Mouse (Mus musculus) CH12.LX (cell line): Measurements from ENCODE around the gene Tekt2. TPM values are rescaled to one million over a fixed set of nuclear protein-coding genes. Genes with fewer than 3 reads are reported as not detected.
A peak's percentile ranks its signal among the peaks of the same experiment; 100 is the strongest.

Experiments used
- DNase-seq: peaks from one replicate; pipeline ENCODE4 v3.0.0-alpha.2; 2013; ENCODE audit errors: extremely low read depth
- H3K27ac ChIP-seq: 2 replicates; pipeline ENCODE4 v1.5.1; 2012; ENCODE audit warnings: low read depth, mild to moderate bottlenecking, control low read depth, moderate library complexity; ENCODE audit not compliant: insufficient read depth
- H3K27me3 ChIP-seq: replicated peaks from 2 replicates; pipeline ENCODE3; 2012; ENCODE audit warnings: inconsistent platforms
- H3K36me3 ChIP-seq, 2 experiments: replicated peaks in 1 of 2; 2 replicates each; pipeline versions ENCODE3 to v1.6.1; 2012; ENCODE audit warnings: inconsistent platforms in 1 of 2, low read length in 1 of 2, mild to moderate bottlenecking in 1 of 2, mixed read lengths in 1 of 2, moderate library complexity in 1 of 2; ENCODE audit not compliant: control insufficient read depth in 1 of 2, insufficient read depth in 1 of 2
- H3K4me1 ChIP-seq, 2 experiments: 2 replicates each; pipeline ENCODE4 v1.6.1; 2012; ENCODE audit warnings: inconsistent platforms in 1 of 2, moderate library complexity in 1 of 2; ENCODE audit not compliant: insufficient read depth in 2 of 2, control insufficient read depth in 1 of 2
- H3K4me2 ChIP-seq: 2 replicates; pipeline ENCODE4 v1.6.1; 2012; ENCODE audit warnings: low read depth, mild to moderate bottlenecking, control low read depth; ENCODE audit not compliant: poor library complexity, insufficient read depth, severe bottlenecking
- H3K4me3 ChIP-seq, 3 experiments: fragments of 150-350 bp in 1 of 3; sonication (generic) in 1 of 3; replicated peaks in 1 of 3; 2 replicates each; pipeline versions ENCODE3 to v1.5.1; 2011 to 2012; ENCODE audit warnings: low read depth in 2 of 3, low read length in 2 of 3, mild to moderate bottlenecking in 2 of 3, moderate library complexity in 2 of 3, control low read depth in 1 of 3, improper control_type of control experiment in 1 of 3, inconsistent platforms in 1 of 3, mixed read lengths in 1 of 3; ENCODE audit not compliant: poor library complexity in 1 of 3
- H3K79me2 ChIP-seq: replicated peaks from 2 replicates; pipeline ENCODE4 v1.6.1; 2012; ENCODE audit warnings: mild to moderate bottlenecking, moderate library complexity; ENCODE audit not compliant: control insufficient read depth, poor library complexity, insufficient read depth, severe bottlenecking; ENCODE audit errors: extremely low read depth
- H3K9ac ChIP-seq: 2 replicates; pipeline ENCODE4 v1.6.1; 2012; ENCODE audit warnings: low read depth, mild to moderate bottlenecking, control low read depth, moderate library complexity; ENCODE audit not compliant: insufficient read depth
- H3K9me3 ChIP-seq: replicated peaks from 2 replicates; pipeline ENCODE3; 2012; ENCODE audit warnings: low read length, inconsistent platforms, mixed read lengths
- CHD1 ChIP-seq: IDR thresholded peaks from 2 replicates; pipeline ENCODE4 v1.6.1; 2012; ENCODE audit warnings: low read depth, low read length, improper control_type of control experiment, inconsistent platforms
- CTCF ChIP-seq, 2 experiments: IDR thresholded peaks in 1 of 2; conservative IDR thresholded peaks in 1 of 2; 2 replicates each; pipeline ENCODE4 v1.5.1; 2011 to 2012; ENCODE audit warnings: low read depth in 2 of 2, low read length in 2 of 2, improper control_type of control experiment in 1 of 2, inconsistent platforms in 1 of 2, mild to moderate bottlenecking in 1 of 2, moderate library complexity in 1 of 2
- ELF1 ChIP-seq: IDR thresholded peaks from 2 replicates; pipeline ENCODE4 v1.6.1; 2014; ENCODE audit warnings: low read depth, mild to moderate bottlenecking, inconsistent platforms, low read length, improper control_type of control experiment
- HCFC1 ChIP-seq: IDR thresholded peaks from 2 replicates; pipeline ENCODE4 v1.6.1; 2012; ENCODE audit warnings: low read depth, mild to moderate bottlenecking, inconsistent platforms, low read length, improper control_type of control experiment
- IRF4 ChIP-seq: IDR thresholded peaks from 2 replicates; pipeline ENCODE4 v1.6.1; 2014; ENCODE audit warnings: low read depth, mild to moderate bottlenecking, inconsistent platforms, low read length, improper control_type of control experiment
- JUND ChIP-seq: conservative IDR thresholded peaks from 2 replicates; pipeline ENCODE4 v1.6.1; 2011; ENCODE audit warnings: low read depth, low read length, improper control_type of control experiment
- MAFK ChIP-seq: IDR thresholded peaks from 2 replicates; pipeline ENCODE4 v1.6.1; 2011; ENCODE audit warnings: low read length, improper control_type of control experiment; ENCODE audit not compliant: insufficient replicate concordance
- NELFE ChIP-seq: IDR thresholded peaks from 2 replicates; pipeline ENCODE4 v1.6.1; 2011; ENCODE audit warnings: low read depth, low read length, improper control_type of control experiment
- POLR2A ChIP-seq: IDR thresholded peaks from 2 replicates; pipeline ENCODE4 v1.6.1; 2011; ENCODE audit warnings: low read depth, mild to moderate bottlenecking, improper control_type of control experiment, low read length
- RAD21 ChIP-seq: IDR thresholded peaks from 2 replicates; pipeline ENCODE4 v1.6.1; 2011; ENCODE audit warnings: low read depth, mild to moderate bottlenecking, low read length, improper control_type of control experiment, moderate library complexity
- RCOR1 ChIP-seq: conservative IDR thresholded peaks from 2 replicates; pipeline ENCODE4 v1.6.1; 2012; ENCODE audit warnings: low read depth, mild to moderate bottlenecking, inconsistent platforms, low read length, improper control_type of control experiment
- SMC3 ChIP-seq: IDR thresholded peaks from 2 replicates; pipeline ENCODE4 v1.6.1; 2011; ENCODE audit warnings: low read depth, low read length, improper control_type of control experiment
- TCF12 ChIP-seq: IDR thresholded peaks from 2 replicates; pipeline ENCODE4 v1.6.1; 2014; ENCODE audit warnings: low read depth, mild to moderate bottlenecking, inconsistent platforms, low read length, improper control_type of control experiment
- USF1 ChIP-seq: IDR thresholded peaks from 2 replicates; pipeline ENCODE4 v1.6.1; 2014; ENCODE audit warnings: low read depth, mild to moderate bottlenecking, inconsistent platforms, low read length, improper control_type of control experiment
- ZC3H11A ChIP-seq: IDR thresholded peaks from 2 replicates; pipeline ENCODE4 v1.6.1; 2012; ENCODE audit warnings: low read depth, mild to moderate bottlenecking, inconsistent platforms, low read length, improper control_type of control experiment
- dilution Hi-C: fragments of 300-500 bp; cut with MboI; formaldehyde crosslinking; loops from 2 replicates; pipeline ENCODE4 v1.14.3; 2020; ENCODE audit warnings: low sequenced_read_pairs; ENCODE audit not compliant: extremely low pct_unique_long_range_greater_than_20kb, extremely low pct_ligation_motif_present
- in situ Hi-C: fragments of 300-500 bp; cut with MboI; formaldehyde crosslinking; loops from 3 replicates; pipeline ENCODE4 v1.14.3; 2019; ENCODE audit warnings: low sequenced_read_pairs, low pct_ligation_motif_present, low pct_unique_long_range_greater_than_20kb, mixed read lengths
- polyA plus RNA-seq: library from polyadenylated mRNA; unstranded; fragments of >175 nt; gene quantifications from 2 replicates; pipeline ENCODE4 v1.2.1, GENCODE M21; 2012; ENCODE audit warnings: low read depth; ENCODE audit not compliant: insufficient read length
- total RNA-seq, 2 experiments: library from RNA; depleted of rRNA; stranded (reverse); fragments of 300-350 nt in 1 of 2; fragments of >200 nt in 1 of 2; gene quantifications; 2 replicates each; pipeline ENCODE4 v1.2.3; 2012 to 2014

Gene Tekt2
- total and polyA plus RNA-seq, 3 experiments, result 0.08 to 0.24 TPM; not detected in 1

DNA sequence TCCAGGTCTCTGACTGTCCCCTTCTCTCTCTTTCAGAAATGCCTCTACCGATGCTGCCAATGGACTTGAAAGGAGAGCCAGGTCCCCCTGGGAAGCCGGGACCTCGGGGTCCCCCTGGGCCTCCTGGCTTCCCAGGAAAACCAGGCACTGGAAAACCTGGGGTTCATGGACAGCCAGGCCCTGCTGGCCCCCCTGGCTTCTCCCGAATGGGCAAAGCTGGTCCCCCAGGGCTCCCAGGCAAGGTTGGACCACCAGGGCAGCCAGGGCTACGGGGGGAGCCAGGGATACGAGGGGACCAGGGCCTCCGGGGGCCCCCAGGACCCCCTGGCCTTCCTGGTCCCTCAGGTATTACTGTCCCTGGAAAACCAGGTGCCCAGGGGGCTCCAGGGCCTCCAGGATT, 15.1 kb downstream of the Tekt2 start:
- TF ChIP-seq POLR2A (no peak), IRF4 (no peak), TCF12 (no peak), RCOR1 (no peak), USF1 (no peak), ZC3H11A (no peak), MAFK (no peak)
- TF ChIP-seq, all 38 proteins: peak for 0
- Histone ChIP-seq H3K36me3 (peaks cover 6 to 22% of the 10 kb centered on the region in 2 experiments), H3K27me3 (no peaks in the 10 kb centered on the region), H3K4me2 (no peak overlapping the region), H3K79me2 (no peaks in the 10 kb centered on the region), H3K9ac (no peak overlapping the region), H3K9me3 (peaks cover 8% of the 10 kb centered on the region), H3K27ac (no peak overlapping the region), H3K4me3 (no peak overlapping the region), H3K4me1 (peaks cover 0 to 4% of the 10 kb centered on the region in 2 experiments; a peak in 3 of 4 replicates)
- DNase-seq, result no peak
- in situ Hi-C loops, result no loop called here
- dilution Hi-C loops, result no loop called here

DNA sequence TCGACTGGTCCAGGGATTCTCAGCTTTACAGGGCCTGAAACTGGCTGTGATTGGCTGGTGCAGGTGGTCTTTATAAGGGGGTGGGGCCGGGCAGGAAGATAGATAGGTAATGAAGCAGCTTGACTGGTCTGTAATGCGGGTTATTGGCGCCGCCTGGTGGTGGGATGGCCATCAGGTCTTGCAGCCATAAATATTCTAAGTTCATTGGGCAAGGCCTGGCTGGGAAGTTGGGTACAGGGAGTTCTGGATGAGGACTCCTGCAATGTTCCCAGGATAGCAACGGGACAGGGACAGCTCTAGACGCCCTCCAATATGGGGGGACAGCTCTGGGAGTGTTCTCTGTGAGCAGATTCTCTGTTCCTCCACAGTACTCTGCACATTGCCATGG, 15.6 kb downstream of the Tekt2 start:
- in situ Hi-C loops, result loop anchor here (5.0 kb wide), 1 partner anchor 38 kb away; no protein-coding TSS in a partner anchor
- dilution Hi-C loops, result no loop called here
- Histone ChIP-seq H3K4me1 (peaks cover 0 to 4% of the 10 kb centered on the region in 2 experiments; a peak in 3 of 4 replicates), H3K36me3 (peaks cover 3 to 19% of the 10 kb centered on the region in 2 experiments), H3K4me2 (peak overlapping the region; percentile 41; the same call in 1 of the 2 replicates), H3K4me3 (no peak overlapping the region), H3K27ac (no peak overlapping the region), H3K9me3 (peaks cover 8% of the 10 kb centered on the region), H3K9ac (no peak overlapping the region)
- DNase-seq, result peak; percentile 81
- no peak for TF ChIP-seq MAFK
- TF ChIP-seq POLR2A, result no peak
- TF ChIP-seq SMC3, result peak; percentile 94
- TF ChIP-seq NELFE, result peak; percentile 30; the same call in 1 of the 2 replicates
- peak; percentile 83 to 94; a peak in 3 of 4 replicates for TF ChIP-seq CTCF (conservative IDR thresholded peaks at IDR 0.05 in 1 of 2, IDR thresholded peaks at IDR 0.05 in 1 of 2; ENCODE audit: low read depth in 2 of 2, low read length in 2 of 2)
- no peak for TF ChIP-seq CHD1
- 0 out of 2 replicates have a peak, but pooled peaks have one; percentile 20 for TF ChIP-seq ELF1
- peak; percentile 94 for TF ChIP-seq RAD21
- peak; percentile 32; the same call in 1 of the 2 replicates for TF ChIP-seq IRF4
- TF ChIP-seq TCF12, result 0 out of 2 replicates have a peak, but pooled peaks have one; percentile 37
- TF ChIP-seq HCFC1, result 0 out of 2 replicates have a peak, but pooled peaks have one; percentile 35
- no peak for TF ChIP-seq JUND
- TF ChIP-seq ZC3H11A, result peak; percentile 68
- TF ChIP-seq, all 38 proteins: peak for 9
- Histone ChIP-seq H3K79me2 (no peaks in the 10 kb centered on the region), H3K27me3 (no peaks in the 10 kb centered on the region)
